Mouse (Mus musculus): Measurements from ENCODE around the gene Kdelc2.

The Kdelc2 gene

DNA sequence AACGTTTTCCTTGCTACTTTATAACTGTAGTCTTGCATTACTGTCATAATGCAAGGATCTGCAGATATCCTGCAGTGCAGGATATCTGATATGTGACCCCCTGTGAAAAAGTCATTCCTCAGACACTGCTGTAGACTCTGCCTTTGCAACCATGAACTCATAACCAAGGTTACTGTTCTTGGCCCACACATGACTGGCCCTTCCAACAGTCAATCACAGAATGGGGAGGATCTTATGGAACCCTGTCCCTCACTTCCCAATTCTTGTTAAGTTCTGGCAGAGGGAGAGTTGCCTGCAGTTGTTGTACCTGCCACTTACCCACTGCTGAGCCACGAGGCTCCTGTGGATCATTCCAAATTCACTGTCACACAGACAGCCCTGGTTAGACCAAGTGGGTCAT, 3.6 kb downstream of the Kdelc2 start:
- DNase-seq = no peak

DNA sequence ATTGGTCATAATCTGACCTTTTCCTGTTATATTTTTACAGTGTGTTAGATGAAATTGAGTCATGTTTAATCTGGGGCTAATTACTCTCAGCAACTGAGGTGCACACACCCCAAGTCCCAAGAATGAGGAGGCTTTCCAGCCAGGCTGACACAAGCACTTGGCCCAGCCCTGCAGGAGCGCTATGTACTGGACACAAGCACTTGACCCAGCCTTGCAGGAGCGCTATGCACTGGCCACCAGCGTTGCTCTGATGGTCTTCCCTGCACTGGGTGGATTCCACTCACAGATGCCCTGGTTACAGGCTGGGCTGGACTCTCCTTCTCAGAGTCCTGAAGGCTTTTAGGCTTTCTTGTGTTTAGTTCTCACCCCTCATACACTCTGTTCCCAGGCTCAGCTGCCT, 5.3 kb downstream of the Kdelc2 start:
- no peak for DNase-seq

DNA sequence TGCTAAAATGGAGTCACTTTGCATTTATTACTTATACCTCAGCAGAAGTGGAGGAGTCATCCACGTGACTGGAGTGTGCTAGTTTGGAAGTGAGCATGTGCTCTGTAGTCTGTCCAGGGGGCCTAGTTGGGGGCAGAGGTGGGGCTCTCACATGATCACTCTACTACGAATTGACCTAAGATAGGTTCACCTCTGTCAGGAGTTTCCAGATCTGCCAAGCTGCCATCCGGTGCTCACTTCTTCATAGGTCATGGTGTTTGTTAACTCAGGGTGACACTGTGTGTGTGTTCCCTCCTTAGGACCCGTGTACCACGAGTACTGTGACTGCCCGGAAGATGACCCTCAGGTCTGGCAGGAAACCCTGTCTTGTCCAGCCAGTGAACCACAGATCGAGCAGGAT, 6.3 kb downstream of the Kdelc2 start:
- no peak for DNase-seq

DNA sequence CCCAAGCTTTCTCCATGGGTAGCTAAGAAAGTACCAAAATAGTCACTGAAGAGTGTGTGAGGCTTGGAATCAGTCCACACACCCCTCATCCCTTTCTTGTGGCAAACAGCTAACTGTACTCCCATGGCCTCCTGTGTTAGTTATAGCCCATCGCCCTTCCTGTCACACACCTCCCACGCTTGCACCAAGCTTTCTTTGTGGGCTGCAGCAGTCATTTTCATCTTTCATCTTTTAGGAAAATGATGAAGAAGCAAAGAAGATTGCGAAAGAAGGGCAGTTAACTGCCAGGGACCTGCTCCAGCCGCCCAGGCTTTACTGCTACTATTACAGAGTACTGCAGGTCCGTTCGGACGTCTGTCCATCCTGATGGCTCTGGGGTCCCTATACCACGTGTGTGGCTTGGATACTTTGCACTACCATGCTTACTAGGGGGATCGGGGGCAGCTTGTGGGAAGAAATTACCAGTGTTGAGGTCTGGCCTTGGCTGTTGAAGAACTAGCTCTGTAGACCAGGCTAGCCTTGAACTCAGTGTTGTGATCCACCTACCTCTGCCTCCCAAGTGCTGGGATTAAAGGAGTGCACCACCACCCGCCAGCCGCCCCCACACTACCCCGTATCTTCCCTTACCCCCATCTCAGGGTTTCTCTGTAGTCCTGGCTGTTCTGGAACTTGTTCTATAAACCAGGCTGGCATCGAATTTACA, 14.0 kb downstream of the Kdelc2 start:
- no peak for DNase-seq

DNA sequence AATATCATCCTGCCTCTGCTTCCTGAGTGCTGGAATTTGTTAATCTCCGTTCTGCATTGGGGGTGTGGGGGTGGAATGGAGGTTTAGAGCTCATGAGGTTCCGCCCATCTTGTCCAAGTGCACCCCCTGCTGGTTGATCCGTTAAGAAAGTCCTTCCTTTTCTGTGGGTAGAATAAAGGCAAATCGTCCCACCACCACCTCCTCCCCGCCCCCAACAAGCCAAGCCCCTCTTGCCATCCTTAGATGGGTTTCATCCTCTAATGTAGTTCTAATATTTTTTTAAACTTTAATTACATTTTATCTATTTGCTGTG, 14.5 kb downstream of the Kdelc2 start:
- DNase-seq = peak; percentile 53 to 63

DNA sequence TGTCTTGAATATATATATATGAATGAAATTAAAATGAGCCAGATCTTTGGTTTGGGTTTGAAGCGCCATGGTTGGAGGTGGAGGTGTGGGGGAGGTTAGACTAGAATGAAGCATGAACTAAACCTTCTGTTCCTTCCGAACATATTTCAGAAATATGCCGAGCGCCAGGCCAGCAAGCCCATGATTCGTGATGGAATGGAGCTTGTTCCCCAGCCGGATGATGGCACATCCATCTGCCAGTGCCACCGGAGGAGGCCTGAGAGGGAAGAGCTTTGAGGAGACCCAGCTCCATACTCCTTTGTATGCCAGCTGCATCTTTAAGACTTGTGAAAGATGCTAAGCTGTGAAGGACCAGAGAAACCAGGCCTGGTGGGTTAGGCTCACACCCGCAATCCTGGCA, 15.7 kb downstream of the Kdelc2 start:
- DNase-seq = no peak

DNA sequence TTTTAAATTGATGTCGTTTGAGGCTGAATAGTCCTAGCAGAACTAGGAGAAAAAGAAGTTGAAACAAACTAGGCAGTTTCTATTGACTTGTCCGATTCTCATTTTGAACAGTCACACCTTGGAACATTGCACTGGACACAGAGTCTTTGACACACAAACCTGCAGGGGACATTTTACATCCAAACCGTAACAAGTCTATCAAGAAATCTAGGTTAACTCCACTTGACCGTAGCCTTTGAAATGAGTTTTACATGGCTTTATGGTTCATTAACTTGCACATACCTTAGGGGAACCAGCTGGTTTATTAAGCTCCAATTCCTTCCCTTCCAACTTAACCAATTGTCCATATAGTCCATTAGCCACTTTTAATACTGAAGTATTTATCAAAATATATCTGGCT, 16.9 kb downstream of the Kdelc2 start:
- no peak for DNase-seq

DNA sequence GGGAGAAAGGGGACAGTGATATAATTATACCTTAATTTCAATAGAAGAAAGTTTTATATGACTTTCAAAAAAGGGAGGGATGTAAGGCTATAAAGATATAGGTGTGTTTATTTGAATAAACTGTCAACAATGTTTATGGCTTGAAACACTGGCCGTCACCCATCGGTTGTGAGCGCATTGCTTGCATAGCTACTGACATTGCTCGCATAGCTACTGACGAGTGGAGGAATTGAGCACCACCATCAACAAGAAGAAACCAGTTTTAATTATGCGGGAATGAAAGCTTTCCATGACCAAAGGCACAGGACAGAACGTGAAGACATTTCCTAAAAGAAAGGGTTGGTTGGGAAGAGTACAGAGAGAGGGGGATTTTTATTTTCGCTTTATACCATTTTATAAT, 17.3 kb downstream of the Kdelc2 start:
- DNase-seq = no peak

DNA sequence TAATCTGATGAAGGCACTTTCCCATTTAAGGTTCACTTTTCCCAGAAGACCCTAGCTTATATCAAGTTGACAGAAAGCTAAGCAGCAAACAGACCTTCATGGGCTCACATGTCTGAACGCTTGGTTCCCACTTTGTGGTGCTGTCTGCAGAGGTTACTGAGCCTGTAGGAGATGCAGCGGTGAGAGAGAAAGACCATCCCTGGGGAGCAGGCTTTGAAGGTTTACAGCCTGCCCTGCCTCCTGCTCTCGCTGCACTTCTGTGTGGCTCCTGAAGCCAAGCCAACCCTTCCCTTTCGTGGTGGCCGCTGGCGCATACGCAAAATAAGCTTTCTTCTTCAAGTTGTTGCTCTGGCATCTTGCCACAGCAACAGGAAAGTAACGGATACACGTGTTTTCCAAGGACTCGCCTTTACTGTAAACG, 18.5 kb downstream of the Kdelc2 start, which contains the start of gene 4930550C14Rik:
Gene 4930550C14Rik (plus strand): TSS at position 35 of the 421 bp plus-strand sequence.
- DNase-seq = no peak

DNA sequence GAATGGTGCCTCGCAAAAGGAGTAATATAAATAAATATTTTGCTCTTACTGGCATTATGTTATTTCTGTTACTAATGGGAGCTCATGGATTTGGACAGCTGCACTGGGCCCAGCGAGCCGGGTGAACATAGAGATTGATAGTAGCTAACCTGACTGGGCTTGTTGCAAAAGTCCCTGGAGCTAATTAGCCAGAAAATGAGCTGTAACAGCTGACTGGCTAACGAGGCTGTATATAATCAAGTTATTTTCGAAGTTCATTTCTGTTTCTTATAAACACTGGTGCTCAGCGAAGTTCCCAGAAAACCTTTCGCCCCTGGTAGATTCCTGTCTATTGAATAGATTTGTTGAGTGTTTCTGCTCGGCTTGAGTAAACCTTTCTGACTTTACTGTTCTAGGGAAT, 19.2 kb downstream of the Kdelc2 start:
- DNase-seq = no peak

DNA sequence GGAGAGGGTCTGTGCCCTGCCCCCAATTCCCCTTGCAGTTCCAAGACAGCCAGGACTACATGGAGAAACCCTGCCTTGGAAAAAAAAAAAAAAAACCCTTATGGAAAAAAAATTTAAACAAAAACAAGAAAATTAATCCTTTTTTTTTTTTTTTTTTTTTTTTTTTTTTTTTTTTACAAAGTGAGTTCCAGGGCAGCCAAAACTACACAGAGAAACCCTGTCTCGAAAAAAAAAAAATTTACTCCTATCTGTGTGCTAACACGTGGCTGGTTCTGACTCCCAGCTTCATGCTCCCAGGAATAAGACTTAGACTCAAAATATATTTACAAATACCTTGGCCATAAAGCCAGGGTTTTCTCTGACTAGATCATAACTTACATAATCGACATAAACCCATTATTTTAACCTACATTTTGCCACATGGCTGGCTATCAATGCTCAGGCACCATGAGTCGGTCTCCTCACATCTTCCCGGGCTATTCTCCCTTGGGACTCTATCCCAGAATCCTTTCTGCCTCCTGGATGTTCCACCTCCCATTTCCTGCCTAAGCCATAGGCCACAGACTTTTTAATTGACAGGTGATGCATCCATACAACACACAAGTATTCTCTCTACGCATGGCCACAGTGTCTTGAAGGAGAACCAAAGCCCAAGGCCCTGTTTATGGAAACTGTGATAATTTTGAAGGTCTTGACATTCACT, 20.4 kb downstream of the Kdelc2 start:
- no peak for DNase-seq

DNA sequence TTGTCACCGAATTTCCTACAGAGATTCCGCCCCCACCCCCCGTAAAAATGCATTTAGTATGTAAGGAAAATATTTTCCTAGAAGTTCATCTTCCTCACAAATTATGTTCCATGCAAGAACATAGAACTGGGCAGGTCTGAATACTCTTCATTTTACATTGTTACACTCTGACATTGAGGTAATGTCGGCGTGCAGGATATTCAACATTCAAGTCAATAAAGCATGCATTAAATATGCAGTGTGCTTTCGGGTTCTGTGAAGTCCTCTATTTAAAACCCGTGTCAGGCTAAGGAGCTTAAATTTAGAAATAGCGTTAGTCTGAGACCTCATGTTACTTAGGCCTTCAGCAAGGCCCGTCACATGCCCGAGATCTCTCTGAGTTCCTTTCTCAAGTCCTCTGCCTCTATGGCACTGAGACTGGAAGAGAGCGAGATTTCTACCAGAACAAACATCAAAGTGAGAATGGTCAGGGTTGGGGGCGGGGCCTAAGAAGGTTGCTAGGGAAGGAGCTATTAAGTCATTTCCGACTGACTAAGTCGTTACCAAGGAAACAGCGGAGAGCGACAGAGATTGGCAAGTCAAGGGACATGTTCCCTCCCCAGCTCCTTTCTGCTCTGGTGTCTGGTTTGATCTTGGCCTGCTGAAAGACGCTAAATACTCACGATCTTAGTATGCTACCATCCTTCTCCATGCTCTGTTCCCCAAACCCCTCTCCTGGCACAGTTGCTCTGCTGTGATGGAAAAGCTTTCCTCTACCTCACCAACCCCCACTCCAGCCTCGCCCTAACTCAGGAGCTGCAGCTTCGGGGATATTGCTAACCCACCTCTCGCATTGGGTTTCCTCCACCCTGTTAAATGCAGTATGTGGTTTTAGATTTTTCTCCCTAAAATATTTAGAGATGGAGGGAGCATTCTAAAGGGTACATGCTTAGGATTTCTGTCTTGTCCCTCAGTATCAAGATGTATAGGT, 21.2 kb downstream of the Kdelc2 start:
- peak; percentile 79 to 84 for DNase-seq

DNA sequence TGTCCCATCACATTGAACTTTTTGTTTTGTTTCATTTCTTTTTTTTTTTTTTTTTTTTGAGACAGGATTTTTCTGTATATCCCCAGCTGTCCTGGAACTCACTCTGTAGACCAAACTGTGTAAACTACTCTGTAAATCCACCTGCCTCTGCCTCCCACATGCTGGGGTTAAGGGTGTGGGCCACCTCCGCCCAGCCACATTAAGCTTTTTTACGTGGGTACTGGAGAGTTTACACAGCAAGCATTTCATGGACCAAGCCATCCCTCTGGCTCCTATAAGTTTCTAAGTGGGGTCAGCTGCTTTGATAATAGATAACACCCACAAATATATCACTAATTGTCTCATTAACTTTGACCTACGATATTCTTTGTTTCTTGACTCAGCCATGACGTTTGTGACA, 24.7 kb downstream of the Kdelc2 start:
- no peak for DNase-seq

DNA sequence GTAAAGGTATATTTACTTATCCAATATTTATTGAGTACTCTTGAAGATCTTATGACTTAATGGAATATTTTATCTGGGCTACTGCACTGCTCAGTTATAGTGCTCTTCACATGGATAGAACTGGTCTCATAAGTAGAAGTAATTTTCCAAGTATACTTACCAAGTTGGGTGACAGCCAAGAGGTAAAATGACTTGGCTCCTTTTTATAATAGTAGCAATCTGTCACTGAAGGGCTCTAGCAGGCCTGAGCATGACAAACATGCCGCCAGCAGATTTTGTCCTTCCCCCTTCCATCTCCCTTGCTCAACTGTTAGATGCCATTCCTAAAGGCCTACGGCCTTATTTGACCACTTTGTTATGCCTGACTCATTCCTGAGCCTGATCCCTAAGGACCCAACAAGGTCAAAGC, 25.1 kb downstream of the Kdelc2 start:
- DNase-seq = no peak

DNA sequence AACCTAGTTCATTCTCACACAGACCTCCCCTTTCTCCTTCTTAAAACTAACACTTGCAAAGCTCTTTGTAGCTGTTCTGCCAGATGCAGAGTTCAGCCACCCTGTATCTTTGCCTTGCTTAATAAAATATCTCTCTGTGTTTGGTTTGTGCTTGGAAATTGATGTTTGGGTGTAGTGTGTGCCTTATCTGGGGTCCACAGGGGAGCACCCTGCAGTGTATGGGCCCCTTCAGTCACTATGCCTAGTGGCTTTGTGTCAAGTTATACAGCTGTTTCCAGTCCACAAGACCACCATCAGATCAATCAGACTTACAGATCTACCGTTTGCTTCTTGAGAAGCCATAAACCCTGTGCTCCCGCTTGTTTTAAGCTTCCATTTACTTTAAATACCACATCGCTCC, 25.6 kb downstream of the Kdelc2 start:
- DNase-seq = no peak

DNA sequence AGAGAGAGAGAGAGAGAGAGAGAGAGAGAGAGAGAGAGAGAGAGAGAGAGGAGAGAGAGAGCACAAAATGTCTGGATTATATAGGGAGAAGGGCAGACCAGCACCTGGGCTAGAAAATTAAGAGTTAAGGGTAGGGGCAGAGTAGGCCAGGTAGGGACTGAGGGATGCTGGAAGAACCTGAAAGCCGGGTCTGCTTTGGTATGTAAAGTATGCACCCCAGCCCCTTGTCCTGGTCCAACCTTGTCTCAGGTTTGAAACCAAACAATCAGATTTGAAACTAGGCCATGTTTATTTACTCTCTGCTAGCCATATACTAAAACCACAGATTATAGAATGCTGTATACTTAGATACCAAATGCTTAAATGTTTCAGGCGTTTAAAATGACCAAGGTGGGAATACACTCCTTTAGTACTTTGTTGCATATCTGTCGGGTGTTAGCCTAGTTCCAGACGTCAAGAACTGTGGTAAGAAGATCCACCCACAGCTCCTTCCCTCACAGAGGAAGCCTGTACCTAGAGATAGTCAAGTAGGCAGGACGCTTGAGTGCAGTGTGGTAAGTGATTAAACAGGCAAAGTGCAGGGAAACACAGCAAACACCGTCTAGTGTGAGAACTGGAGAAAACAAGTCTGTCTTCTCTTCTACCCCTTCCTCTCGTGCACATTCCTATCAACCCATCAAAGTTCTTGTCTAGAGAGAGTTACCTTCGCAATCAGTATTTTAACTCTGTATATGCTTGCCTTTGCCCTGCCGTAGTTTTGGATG, 38.5 kb downstream of the Kdelc2 start:
- DNase-seq = no peak

DNA sequence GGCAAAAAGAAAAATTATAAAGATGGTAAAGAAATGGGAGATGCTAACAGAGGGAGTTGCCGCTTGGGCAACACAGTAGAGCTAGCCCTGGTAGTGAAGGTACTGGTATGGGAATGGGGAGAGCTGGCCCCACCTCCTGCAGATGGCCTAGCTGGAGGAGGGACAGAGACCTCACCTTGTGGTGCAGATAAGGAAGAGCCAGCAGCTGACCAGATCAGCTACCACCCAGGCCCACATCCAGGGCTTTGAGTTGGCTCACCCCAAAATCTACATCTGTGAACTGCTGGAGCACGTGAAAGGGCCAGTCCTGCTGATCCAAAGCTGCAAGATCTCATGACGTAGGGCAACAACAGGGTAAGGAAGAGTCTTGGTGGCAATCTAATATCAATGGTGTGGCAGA, 42.9 kb downstream of the Kdelc2 start:
- DNase-seq = no peak

DNA sequence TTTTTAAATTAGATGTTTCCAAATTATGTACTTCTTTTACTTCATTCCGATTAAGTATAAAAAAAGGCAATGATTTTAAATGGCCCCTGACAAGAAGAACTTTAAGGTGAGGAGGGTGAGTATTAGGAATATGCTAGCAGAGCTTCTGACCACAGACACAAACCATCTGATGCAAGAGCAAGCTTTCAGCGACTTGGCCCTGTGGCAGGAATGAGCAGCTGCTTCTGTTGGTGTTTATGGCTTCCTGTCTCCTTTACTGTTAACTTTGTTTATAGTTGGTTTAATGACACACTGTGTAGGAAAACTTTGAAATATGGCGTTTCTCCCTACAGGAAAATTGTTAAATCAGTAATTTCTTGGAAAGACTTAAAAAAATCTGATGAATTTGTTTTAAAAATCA, 43.8 kb downstream of the Kdelc2 start:
- DNase-seq = no peak

DNA sequence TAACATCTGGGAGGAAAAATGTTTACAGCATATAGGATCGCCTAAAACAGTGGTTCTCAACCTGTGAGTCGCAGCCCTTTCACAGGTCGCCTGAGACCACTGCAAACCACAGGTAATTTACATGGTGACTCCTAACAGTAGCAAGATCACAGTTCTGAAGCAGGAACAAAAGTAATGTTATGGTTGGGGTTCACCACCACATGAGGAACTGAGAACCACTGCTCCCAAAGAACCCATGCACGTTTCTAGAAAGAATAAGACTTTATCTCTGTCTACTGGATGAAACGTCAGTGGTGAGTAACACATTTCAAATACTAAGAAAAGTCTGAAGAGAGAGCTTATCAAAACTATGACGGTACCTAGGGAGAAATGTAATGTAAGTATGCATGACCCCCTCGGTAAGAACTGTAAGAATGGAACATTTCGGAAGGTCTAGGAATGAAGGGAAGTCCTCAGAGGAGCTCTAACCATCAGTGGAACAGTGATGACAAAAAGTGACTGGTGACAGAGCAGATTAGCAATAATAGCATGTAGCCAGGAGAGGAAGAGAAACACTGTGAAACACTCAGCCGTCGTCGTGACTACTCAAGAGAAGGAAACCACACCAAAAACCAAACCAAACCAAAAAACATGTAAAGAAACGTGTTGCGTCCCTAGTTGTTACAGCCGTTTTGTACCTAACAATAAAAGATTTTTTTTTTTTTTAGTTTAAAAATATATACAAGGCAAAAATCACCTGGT, 52.2 kb downstream of the Kdelc2 start:
- no peak for DNase-seq

DNA sequence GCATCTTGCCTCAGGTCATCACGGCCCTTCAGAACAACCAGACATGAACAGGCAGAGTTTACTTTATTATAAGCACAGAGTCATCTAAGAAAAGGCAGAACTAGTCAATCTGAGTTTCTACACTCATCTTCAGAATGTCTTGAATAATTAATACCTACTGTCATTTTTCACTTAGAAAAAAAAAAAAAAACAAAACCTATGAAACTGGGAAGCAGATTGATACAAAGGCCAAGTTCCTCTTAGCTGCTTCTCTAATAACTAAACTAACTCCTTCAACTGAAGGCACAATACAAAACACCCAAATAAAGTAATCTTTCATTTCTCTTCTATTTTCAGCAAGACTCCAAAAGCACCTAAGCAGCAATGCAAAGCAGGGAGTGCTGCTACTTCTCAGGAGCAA, 66.8 kb downstream of the Kdelc2 start:
- no peak for DNase-seq
